Comparison of ENCODE assay signal across 9 mouse cellular contexts in the genomic region with DNA sequence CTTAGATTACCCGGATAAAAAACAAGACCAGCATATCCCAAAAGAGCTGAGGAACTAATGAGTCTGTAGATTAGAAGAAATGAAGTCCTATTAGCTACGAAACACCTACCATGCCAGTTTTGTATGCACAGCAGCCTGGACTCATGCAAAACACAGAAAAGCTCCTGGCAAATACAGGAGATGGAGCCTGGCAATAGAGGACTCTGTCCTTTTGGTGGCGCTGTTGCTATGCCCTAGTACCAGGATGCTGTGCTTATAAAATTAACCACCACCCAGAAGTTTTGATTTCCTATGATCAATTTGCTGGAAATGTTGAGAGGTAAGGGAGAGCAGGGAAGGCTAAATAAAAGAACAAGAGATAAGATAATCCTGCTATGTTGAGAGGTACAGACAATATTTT.
DNase-seq lines count a peak whose midpoint lies in the region; ATAC-seq and TF ChIP-seq lines count a peak whose summit lies in the region.
"Had no signal": no experiment of that assay in that cellular context is flagged by ENCODE, and none has a peak within 500 bp of the region (broad histone marks: within the 10 kb centered on the region; RNA-seq: fewer than 3 reads in every experiment).

No protein-coding gene starts in this region.

- 0 out of 2 replicates have a peak, but pooled peaks have one; percentile 52 for ATAC-seq in midbrain, embryonic 15.5 days (replicated peaks)
- ATAC-seq in stomach, postnatal 0 days (ENCODE audit: low FRiP score, low TSS enrichment), result no peak
- ATAC-seq in kidney, embryonic 14.5 days (ENCODE audit: low FRiP score, low TSS enrichment), result no peak

- no peak overlapping the region for H3K4me2 ChIP-seq in midbrain, embryonic 15.5 days
- no peak overlapping the region for H3K4me2 ChIP-seq in stomach, postnatal 0 days (replicated peaks; ENCODE audit: low read depth)
- no peak overlapping the region for H3K4me2 ChIP-seq in kidney, embryonic 14.5 days (replicated peaks; ENCODE audit: low read depth, low read length)
- H3K4me2 ChIP-seq: embryonic facial prominence, embryonic 13.5 days had no signal

- DNase-seq in adrenal gland, postnatal 10 days, result peak; percentile 33
- DNase-seq in adrenal gland, adult 18-20 months (ENCODE audit: low spot score in 2 of 2), result no peak
- DNase-seq in midbrain, embryonic 10.5 days (ENCODE audit: low spot score), result no peak
- DNase-seq in layer of hippocampus, postnatal 10 days (ENCODE audit: low spot score in 2 of 2), result peak; percentile 78 to 84
- peak; percentile 26 for DNase-seq in stomach, postnatal 0 days (ENCODE audit: low spot score)
- no peak for DNase-seq in heart, adult 18-20 months

- H3K27ac ChIP-seq in midbrain, embryonic 15.5 days, result no peak overlapping the region
- no peak overlapping the region for H3K27ac ChIP-seq in midbrain, embryonic 10.5 days (replicated peaks)
- no peak overlapping the region for H3K27ac ChIP-seq in stomach, postnatal 0 days (replicated peaks)
- no peak overlapping the region for H3K27ac ChIP-seq in kidney, embryonic 14.5 days (ENCODE audit: low read depth, low read length)
- H3K27ac ChIP-seq: embryonic facial prominence, embryonic 13.5 days had no signal

- no peaks in the 10 kb centered on the region for H3K4me1 ChIP-seq in midbrain, embryonic 15.5 days
- H3K4me1 ChIP-seq in midbrain, embryonic 10.5 days, result no peaks in the 10 kb centered on the region
- no peaks in the 10 kb centered on the region for H3K4me1 ChIP-seq in stomach, postnatal 0 days (replicated peaks; ENCODE audit: control insufficient read depth, insufficient read depth)
- H3K4me1 ChIP-seq in kidney, embryonic 14.5 days (ENCODE audit: control insufficient read depth, insufficient read depth, low read length), result no peaks in the 10 kb centered on the region

- H3K36me3 ChIP-seq in midbrain, embryonic 15.5 days (replicated peaks), result no peaks in the 10 kb centered on the region
- 0 out of 2 replicates have a peak, but pooled peaks cover 6% of the 10 kb centered on the region for H3K36me3 ChIP-seq in midbrain, embryonic 10.5 days
- H3K36me3 ChIP-seq in stomach, postnatal 0 days (ENCODE audit: control insufficient read depth, insufficient read depth, low read length), result no peaks in the 10 kb centered on the region
- H3K36me3 ChIP-seq in kidney, embryonic 14.5 days (ENCODE audit: control insufficient read depth, insufficient read depth, low read length), result no peaks in the 10 kb centered on the region

- H3K9me3 ChIP-seq in midbrain, embryonic 15.5 days, result no peaks in the 10 kb centered on the region
- H3K9me3 ChIP-seq in midbrain, embryonic 10.5 days (replicated peaks), result 0 out of 2 replicates have a peak, but pooled peaks cover 3% of the 10 kb centered on the region
- no peaks in the 10 kb centered on the region for H3K9me3 ChIP-seq in stomach, postnatal 0 days (ENCODE audit: control insufficient read depth, low read length)
- no peaks in the 10 kb centered on the region for H3K9me3 ChIP-seq in kidney, embryonic 14.5 days (ENCODE audit: control insufficient read depth, low read length)

- no peaks in the 10 kb centered on the region for H3K27me3 ChIP-seq in midbrain, embryonic 15.5 days (replicated peaks)
- no peaks in the 10 kb centered on the region for H3K27me3 ChIP-seq in midbrain, embryonic 10.5 days (ENCODE audit: low read depth, poor library complexity, severe bottlenecking)
- no peaks in the 10 kb centered on the region for H3K27me3 ChIP-seq in stomach, postnatal 0 days (ENCODE audit: control insufficient read depth, insufficient read depth, low read length)
- H3K27me3 ChIP-seq in kidney, embryonic 14.5 days (ENCODE audit: control insufficient read depth, insufficient read depth, low read length), result no peaks in the 10 kb centered on the region
- H3K27me3 ChIP-seq: embryonic facial prominence, embryonic 13.5 days had no signal

- 63% methylated on average over 3 of the region's 3 CpGs for WGBS in midbrain, embryonic 15.5 days
- WGBS in midbrain, embryonic 10.5 days, result 61% methylated on average over 3 of the region's 3 CpGs
- 64% methylated on average over 3 of the region's 3 CpGs for WGBS in stomach, postnatal 0 days
- WGBS in kidney, embryonic 14.5 days, result 50% methylated on average over 3 of the region's 3 CpGs

- no peak overlapping the region for H3K9ac ChIP-seq in midbrain, embryonic 15.5 days
- H3K9ac ChIP-seq in stomach, postnatal 0 days (ENCODE audit: low read length), result no peak overlapping the region
- no peak overlapping the region for H3K9ac ChIP-seq in kidney, embryonic 14.5 days (ENCODE audit: low read depth, low read length)
- H3K9ac ChIP-seq: embryonic facial prominence, embryonic 13.5 days had no signal

- TF ChIP-seq EP300 in stomach, postnatal 0 days (optimal IDR thresholded peaks at IDR 0.05), result no peak

- peak; percentile 66 for TF ChIP-seq CTCF in stomach, postnatal 0 days (IDR thresholded peaks at IDR 0.05; ENCODE audit: low read depth)

- no peak overlapping the region for H3K4me3 ChIP-seq in midbrain, embryonic 15.5 days
- no peak overlapping the region for H3K4me3 ChIP-seq in midbrain, embryonic 10.5 days
- H3K4me3 ChIP-seq in stomach, postnatal 0 days (ENCODE audit: low read depth, low read length), result no peak overlapping the region
- no peak overlapping the region for H3K4me3 ChIP-seq in kidney, embryonic 14.5 days (ENCODE audit: low read length)
- H3K4me3 ChIP-seq: embryonic facial prominence, embryonic 13.5 days had no signal

Comparison
In these comparisons a context has a peak if more than half of its experiments do, and no peak if none do; other contexts are left out.
1. DNase-seq: peak in adrenal gland, postnatal 10 days (single experiment), layer of hippocampus, postnatal 10 days (2 of 2) and stomach, postnatal 0 days (single experiment); none in adrenal gland, adult 18-20 months (0 of 2), midbrain, embryonic 10.5 days (single experiment) and heart, adult 18-20 months (0 of 2).